Mouse (Mus musculus) adrenal gland, postnatal 4 days (tissue): ENCODE measurements around the gene Itpr2. TPM values are rescaled to one million over a fixed set of nuclear protein-coding genes. Genes with fewer than 3 reads are reported as not detected.

Source experiments
- DNase-seq, 2 experiments: peaks; one replicate each; pipeline ENCODE4 v3.0.0; 2021 to 2022; ENCODE audit warnings: low spot score in 2 of 2, mixed read lengths in 2 of 2
- total RNA-seq, 2 experiments: library from RNA; stranded (reverse); gene quantifications; 2 replicates each; pipeline ENCODE4 v1.2.3; 2021

Itpr2 gene
- total RNA-seq, 2 experiments from 2014 or later = 41.4 to 41.7 TPM

DNA sequence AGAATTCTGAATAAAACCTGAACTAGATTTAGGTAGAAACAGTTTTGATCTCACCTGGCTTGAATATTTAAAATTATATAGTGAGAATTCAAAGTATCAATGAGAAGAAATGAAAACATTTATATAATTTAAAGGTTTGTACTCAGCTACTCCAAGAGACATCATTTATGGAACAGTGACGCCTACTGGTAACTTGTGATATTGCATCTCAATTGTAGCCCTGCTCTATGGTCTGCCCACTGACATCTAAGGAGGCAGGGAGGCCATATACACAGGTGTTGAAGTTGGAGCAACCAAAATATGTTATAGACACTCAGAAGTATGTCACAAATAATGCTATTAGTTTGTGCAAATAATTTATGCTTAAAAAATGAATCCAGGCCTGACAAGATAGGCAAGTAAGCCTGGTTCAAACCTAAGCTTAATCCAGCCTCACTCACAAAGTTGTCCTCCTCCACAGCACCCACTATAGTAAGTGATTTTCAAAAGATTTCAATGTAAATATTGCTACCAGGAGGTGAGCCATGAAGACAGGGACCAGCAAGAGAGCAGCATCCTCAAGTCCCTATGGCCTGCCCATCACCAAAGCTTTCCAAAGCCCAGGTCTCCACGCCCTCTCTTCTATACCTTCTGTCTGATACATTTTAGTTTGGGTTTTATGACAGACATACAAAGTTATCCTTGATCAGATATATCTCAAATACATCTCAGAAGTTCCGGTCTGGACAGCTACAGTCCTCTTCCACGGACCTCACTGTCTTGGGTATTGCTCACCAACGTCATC is 229.6 kb downstream of the Itpr2 start:
- no peak for DNase-seq

DNA sequence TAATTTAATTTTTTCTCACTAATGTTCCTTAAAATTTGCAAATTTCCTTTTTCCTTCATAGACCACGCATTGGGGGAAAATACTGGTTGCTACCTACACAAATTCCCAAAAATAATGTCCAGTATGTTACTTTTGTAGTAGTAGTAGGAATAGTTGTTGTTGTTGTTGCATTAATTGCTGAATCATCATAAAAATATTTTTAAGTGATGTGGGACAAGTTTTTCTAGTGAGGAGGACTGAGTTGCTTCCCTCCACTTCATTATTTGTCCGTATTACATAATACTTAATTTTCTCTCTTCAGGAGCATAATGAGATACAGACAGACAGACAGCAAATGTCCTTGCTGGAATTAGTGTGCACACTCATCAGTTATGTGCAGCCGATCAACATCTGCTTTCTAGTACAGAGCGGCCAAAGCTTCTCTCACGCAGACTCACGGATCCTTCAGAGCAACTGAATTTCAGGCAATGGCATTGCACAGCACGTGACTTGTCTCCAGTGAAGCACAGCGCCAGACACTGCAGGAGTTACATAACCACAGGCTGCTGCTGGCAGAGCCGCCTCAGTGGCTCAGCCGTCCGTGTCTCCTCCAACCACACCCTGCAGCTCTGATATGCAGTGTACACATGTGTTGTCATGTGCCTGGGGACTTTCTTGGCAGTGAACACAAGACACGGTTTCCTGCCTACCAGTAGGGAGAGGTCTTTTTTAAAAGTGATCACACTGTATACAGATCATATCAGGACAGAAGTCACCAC is 231.1 kb downstream of the Itpr2 start:
- DNase-seq = peak in 1 of 2 experiments; percentile 21

DNA sequence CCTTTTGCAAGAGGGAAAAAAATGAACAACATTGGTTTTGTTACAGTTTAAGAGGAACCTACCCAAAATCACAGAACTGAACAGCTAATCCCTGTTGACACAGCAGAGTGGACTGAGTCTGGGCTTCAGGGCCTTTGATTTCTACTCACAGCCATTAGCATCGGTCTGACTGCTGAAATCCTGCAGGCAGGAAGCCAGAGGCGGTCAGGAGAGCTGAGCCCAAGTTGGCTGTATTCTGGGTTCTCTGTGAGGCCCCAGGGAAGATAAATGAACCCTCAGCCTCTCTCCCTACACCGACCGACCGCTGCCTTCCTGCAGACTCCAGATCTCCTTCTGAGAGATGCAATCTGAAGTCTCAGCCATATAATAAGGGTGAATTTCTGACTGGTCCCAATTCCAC is 231.9 kb downstream of the Itpr2 start:
- no peak for DNase-seq

DNA sequence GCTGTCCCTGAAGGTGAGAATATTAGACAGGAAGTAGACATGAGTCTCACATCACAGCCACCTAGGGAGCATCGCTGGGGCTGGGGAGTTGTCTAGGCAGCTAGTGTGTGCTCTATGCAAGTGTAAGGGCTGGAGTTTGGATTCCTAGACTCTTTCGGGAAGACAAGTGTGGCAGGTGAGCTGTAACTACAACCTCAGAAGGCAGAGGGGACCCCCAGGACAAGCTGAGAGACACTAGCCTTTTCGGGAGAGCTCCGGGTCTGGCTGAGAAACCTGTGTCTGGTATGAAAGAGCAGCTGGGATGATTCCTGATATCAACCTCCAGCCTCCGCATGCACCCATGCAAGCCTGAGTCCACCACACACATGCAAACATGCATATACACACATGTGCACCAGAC is 232.7 kb downstream of the Itpr2 start:
- no peak for DNase-seq

DNA sequence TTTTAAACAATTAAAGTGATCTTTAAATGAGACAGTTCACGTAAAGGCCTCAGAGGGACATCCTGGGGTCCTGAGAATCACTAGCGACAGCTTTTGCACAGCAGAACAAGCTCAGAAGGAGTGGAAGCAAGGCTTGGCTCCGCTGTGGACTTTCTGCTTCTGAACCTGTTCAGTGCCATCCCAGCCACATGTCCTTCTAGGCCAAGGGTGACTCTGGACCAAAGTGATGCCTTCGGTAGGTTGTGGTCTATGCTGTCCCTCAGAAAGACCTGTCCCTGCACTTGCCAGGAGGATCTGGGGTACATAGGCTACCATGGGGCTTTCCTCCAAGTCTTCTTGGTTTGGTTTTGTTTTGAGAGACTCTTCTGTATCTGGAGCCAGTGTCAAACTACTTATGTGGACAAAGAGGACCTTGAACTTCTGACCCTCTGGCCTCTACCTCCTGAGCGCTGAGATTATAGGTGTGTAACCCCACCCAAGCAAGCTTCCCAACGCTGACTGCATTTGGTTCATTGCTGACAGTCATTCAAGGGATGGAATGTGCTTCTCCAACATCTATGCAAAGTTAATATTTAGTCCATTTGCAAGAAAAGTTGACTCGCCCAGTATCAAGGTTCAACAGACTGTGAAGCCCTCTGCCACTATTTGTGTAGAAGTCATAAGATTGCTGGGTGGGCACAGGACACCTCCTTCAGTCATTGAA is 241.2 kb downstream of the Itpr2 start:
- no peak for DNase-seq

DNA sequence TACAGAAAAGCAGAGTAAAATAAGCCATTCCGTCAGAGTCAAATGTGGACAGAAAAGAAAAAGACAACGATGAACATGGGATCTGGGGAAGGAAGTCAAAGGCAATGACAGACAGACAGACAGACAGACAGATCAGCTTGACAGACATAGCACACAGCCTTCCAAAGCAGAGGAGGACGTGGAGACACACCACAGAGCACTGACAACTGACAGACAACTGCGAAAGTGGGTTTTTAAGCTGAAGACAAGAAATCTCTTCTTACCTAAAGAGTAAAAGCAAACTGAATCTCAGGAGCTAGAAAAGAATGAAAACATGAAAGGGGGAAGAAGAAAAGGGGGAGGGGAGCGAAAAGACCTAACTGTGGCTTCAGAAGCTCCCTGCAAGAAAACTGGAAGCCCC is 243.3 kb downstream of the Itpr2 start:
- no peak for DNase-seq

DNA sequence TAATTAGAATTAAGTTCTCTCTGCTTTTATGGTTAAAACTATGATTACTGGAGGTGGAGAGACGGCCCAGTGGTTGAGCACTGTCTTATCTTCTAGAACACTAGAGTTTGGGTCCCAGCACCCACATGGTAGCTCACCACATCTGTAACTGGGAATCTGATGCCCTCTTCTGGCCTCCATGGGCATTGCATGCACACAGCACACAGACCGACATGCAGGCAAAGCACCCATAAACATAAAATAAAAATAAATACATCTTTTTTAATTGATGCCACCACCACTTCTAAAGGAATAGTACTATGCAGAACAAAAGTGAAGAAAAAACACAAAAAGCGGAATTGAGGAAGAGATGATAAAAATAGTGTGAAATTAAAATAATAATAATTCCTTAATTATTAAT is 243.8 kb downstream of the Itpr2 start:
- DNase-seq = no peak

DNA sequence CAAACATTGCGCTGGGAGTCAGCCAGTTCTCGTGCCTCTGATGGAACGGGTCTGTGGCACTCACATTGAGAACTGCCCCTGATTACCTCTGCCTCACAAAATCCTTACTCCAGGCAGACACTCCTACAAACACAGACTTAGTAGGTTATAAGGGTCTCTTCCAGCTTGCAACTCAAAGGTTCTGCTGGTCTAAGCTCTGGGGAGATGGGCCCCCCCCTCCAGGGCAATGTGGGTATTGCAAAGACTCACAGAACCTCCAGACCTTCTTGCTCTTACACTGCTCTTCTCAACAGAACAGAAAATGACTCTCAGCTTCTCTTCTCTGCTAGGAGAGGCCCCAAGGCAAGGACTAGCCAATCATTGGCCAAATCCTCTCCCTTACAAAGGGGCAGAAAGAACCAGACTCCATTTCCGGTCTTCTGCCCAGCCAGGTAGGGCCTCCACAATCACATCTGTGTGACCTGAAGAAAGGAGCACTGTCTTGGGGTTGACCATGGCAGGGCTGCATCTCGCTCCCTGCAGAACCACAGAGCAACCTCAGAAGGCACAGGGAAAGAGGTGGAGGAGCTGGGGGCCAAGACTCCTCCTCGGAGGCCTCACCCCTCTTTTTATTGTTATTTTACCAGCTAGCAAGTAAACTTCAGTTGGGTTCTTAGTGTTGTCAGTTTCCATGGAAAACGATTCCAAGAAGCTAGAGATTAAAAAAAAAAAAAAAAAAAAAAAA is 244.9 kb downstream of the Itpr2 start:
- DNase-seq = no peak

DNA sequence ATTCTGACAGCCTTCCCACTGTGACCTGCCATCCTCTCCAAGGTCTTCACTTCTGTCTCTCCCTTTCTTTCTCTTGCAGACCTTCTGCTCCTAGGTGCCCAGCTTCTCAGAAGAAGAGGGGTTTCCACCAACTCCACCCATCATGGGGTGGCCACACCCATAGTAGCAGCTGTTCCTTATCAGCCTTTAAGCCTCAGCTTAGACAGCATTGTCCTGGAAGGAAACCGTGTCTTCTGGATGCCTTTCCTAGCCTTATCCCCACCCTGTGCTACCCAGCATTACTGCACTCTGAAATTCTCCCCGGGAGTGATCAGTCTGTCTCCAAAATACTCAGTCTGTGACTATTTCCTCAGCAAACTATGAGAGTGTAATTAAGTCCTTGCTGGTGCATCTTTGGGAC is 245.6 kb downstream of the Itpr2 start:
- DNase-seq = no peak

DNA sequence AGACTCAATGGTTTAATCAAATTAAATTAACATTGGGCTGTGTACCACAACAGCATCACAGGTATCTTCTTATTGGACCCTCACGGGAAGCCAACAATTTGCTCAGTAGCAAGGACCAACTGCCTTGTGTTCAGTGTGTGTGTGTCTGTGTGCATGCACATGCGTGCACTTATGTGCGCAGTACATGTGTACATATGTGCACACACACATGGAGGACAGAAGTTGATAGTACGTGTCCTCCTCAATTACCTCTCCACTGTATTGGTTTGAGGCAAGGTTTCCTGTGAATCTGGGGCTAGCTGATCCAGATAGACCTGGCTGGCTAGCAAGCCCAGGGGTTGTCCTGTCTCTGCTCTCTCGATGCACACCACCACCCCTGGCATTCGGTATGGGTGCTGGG is 246.4 kb downstream of the Itpr2 start:
- DNase-seq = no peak

DNA sequence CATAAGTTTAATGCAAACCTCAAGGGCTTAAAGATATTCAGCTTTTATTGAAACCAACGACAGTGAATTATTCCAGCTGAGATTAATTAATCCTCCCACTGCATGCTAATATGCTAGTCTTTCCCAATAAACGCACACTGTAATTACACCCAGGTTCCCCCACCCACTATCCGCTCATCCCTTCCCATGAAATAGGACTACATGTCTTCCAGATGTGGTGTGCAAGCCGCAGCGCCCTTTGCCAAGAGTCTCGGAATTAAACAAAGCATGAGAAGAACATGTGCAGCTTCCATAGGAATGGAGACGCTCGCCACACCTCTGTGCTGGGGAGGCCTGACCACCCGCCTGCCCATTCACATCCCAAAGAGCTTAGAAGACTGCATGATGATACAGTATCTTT is 247.1 kb downstream of the Itpr2 start:
- no peak for DNase-seq

DNA sequence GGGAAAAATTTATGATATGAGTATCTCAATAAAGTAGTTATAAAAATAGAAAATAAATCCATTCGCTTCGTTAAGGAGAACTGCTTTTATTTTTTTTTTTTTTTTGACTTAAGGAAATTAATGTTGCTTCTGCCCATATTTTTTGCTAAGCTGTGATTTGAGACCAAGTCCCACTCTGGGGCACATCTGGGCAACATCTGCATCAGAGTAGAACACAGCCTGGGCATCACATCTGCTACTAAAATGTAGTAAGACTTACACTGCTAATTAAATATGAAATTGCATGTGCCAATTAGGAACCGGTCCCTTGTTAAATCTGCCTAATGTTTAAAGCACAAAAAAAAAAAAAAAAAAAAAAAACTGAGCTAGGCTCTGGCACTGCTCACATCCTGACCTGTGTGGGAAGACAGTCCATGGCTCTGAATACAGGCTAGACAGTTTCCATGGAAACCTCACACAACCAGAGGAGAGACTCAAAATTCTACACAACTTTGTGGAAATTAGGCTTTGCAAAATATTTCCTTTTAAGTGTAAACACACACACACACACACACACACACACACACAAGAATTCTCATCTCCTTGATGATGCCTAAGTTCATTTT is 247.7 kb downstream of the Itpr2 start:
- no peak for DNase-seq

DNA sequence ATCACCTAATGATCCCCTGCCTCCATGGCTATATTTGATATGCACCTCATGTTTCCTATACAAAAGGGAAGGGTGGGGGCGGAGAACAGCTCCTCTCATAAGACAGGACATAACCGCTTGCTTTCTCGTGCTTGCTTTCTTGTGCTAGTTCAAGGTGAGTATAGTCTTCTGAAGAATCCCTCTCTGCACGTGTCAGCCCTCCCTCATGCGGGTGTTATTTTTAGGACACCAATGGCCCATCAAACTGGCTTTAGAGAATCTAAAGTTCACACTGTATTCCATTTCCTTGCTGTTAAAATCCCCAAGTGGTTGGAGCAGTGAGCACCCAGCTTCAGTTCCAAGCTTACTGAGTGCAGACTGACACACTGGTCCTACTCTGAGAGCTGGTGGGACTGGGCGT is 252.9 kb downstream of the Itpr2 start:
- DNase-seq = no peak

DNA sequence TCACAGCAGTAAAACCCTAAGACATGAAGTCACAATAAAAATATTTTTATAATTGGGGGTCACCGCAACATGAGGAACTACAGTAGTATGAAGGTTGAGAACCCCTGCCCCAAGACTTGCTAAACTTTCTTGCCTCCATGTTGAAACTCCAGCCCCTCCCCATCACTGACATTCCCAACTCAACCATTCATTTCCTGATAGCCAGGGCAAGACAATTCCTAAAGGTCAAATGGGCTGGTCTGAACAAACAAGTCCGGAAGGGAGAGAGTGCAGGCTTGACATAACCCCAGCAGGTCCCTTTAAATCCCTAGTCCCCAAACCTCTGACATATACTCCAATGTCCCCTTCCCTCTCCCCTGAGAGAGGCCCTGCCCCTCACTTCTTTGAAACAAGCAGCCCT is 253.7 kb downstream of the Itpr2 start:
- DNase-seq = no peak

DNA sequence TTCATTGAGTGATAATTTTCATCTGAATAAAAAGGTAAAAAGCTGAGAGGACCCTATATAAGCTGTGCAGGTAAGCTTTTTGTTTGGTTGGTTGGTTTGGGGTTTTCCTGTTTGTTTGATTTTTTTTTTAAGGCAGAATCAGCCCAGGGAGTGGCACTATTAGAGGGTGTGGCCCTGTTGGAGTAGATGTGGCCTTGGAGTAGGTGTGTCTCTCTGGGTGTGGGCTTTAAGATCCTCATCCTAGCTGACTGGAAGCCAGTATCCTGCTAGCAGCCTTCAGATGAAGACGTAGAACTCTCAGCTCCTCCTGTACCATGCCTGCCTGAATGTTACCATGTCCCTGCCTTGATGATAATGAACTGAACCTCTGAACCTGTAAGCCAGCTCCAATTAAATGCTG is 254.1 kb downstream of the Itpr2 start:
- no peak for DNase-seq

DNA sequence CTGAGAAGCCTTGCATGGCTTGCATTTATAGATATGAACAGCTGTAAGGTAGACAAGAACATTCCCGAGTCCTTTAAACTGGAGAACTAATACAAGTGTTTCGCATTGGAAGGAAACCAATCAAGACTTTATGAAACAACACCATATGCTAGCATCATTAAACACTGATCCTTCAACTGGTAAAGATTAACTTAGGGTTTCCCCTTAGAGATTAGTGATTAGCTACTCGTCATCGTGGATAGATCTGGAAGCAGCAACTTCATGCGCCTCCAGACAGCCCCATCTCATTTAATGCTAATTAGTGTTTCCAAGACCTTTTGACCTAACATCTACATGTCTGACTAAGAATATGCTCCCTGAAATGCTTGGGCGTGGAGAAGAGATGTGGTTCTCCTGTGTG is 255.7 kb downstream of the Itpr2 start:
- no peak for DNase-seq

DNA sequence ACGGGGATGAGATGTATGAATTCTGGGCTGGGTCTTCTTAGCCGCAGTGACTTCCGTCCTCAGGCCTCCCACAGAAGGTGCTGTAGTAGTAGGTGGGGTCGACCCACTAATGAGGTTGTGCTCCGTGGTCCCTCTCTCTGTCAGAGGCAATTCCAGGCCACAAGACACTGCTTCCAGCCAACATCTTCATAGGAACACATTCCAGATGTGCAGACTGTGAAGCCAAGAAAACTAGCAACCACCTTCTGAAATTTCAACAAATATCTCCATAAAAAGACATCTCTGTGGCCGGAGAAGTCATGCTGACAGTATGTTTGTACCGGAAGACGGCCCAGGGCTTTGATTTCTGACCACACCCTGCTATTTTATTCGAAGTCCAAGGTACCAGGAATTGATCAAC is 256.1 kb downstream of the Itpr2 start:
- DNase-seq = no peak

DNA sequence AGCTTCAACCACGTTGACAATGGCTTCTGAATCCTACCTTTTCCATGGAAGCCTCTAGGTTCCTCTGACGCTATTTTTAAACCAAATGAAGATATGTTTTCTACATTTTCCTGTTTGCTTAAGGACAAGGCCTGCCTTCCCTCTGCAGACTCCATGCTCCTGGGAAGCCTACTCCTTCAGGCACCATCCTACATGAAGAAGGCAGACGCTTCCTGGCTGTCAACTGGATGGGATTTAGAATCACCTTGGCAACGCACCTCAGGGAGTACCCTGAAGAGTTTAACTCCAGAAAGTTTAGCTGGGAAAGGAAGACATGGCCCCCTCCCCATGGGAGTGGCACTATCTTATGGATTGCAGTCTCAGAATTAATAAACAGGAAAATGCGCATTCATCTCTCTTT is 259.0 kb downstream of the Itpr2 start:
- DNase-seq = no peak

DNA sequence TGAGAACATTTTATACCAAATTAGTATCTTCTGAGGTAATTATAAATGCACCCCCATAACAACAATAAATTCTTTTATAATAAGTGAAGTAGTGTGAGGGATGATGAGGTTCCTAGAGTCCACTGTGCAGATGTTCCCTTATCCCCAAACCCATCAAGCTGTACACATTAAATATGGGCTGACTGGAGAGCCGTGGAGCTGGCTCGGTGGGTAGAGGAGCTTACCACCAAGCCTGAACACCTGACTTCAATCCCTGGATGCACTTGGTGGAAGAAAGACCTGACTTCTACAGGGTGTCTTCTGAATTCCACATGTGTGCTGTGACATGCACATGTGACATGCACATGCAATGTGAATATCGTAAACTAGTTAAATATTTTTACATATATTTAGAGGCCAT is 260.7 kb downstream of the Itpr2 start:
- DNase-seq = no peak

DNA sequence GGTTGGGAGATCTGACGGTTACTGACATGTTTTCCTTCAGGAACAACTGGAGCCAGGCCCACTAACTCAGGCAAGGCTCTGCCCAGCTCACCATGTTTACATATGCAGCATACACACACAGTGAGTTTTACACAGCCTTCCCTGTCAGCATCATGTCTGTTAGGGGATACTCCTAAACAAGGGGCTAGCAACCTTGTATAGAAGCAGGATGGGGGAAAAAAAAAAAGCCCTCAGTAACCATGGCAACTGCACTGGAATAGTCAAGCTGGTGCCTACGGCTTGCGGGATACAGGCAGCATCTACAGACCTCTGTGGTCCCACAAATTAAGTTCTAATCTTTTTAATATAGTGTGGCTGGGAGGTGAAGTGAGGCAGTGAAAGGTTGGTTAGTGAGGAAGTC is 266.9 kb downstream of the Itpr2 start:
- no peak for DNase-seq

DNA sequence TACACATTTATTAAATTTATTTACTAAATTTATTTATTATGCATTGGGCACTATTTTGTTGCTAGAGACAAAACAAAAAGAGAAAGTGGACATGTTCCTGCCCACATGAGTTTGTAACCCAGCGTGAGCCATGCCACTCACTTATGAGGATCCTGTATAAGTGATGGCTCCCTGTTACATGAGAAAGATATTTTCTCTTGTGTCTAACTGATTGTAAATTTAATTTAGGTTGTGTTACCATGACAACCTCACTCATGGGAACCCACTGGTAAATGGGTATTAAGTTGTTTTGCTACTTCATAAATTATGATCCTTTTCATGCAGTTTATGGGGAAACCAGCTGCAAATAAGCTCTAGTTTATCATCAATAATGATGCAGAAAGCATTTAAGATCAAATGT is 267.6 kb downstream of the Itpr2 start:
- DNase-seq = no peak
